Mouse (Mus musculus): ENCODE measurements around the gene Mob3b. TPM values are rescaled to one million over a fixed set of nuclear protein-coding genes. Genes with fewer than 3 reads are reported as not detected.

Gene Mob3b
- polyA plus RNA-seq, 1 experiment from 2014 or later: 20.7 TPM

GRCm38 (mm10) chr4:35124027-35124426, 33.3 kb downstream of the Mob3b start:
- no peak for ATAC-seq (ENCODE audit: low FRiP score)
- H3K36me3 ChIP-seq (replicated peaks): no peaks in the 10 kb centered on the region
- H3K4me1 ChIP-seq: peaks cover 73% of the 10 kb centered on the region
- H3K27me3 ChIP-seq: no peaks in the 10 kb centered on the region
- 71% methylated on average over 11 of the region's 11 CpGs for WGBS
- H3K9ac ChIP-seq: no peak overlapping the region
- no peaks in the 10 kb centered on the region for H3K9me3 ChIP-seq
- H3K4me3 ChIP-seq (replicated peaks): no peak overlapping the region
- peak overlapping the region; percentile 21; the same call in 1 of the 2 replicates for H3K4me2 ChIP-seq
- peak overlapping the region; percentile 74 for H3K27ac ChIP-seq

- 64% methylated on average over 5 of the region's 5 CpGs for WGBS
- peaks cover 73% of the 10 kb centered on the region for H3K4me1 ChIP-seq
Measured at GRCm38 (mm10) chr4:35123087-35123486, 34.2 kb downstream of the Mob3b start.

GRCm38 (mm10) chr4:35121060-35121459, 36.2 kb downstream of the Mob3b start:
- peaks cover 61% of the 10 kb centered on the region for H3K4me1 ChIP-seq
- 0 out of 2 replicates have a peak overlapping the region, but pooled peaks have one; percentile 14 for H3K27ac ChIP-seq
- no peak overlapping the region for H3K9ac ChIP-seq
- peak overlapping the region; percentile 33 for H3K4me2 ChIP-seq
- H3K9me3 ChIP-seq: no peaks in the 10 kb centered on the region
- no peaks in the 10 kb centered on the region for H3K36me3 ChIP-seq (replicated peaks)
- 21% methylated on average over 12 of the region's 12 CpGs for WGBS
- 0 out of 2 replicates have a peak, but pooled peaks have one; percentile 15 for ATAC-seq (ENCODE audit: low FRiP score)
- H3K4me3 ChIP-seq (replicated peaks): no peak overlapping the region
- no peaks in the 10 kb centered on the region for H3K27me3 ChIP-seq

More at GRCm38 (mm10) chr4:35123087-35123486, 34.2 kb downstream of the Mob3b start:
- Histone ChIP-seq H3K36me3 (replicated peaks) (no peaks in the 10 kb centered on the region), H3K27ac (no peak overlapping the region), H3K4me2 (peak overlapping the region; percentile 8; the same call in 1 of the 2 replicates), H3K9ac (no peak overlapping the region), H3K27me3 (no peaks in the 10 kb centered on the region), H3K9me3 (no peaks in the 10 kb centered on the region), H3K4me3 (replicated peaks) (no peak overlapping the region)
- ATAC-seq (ENCODE audit: low FRiP score): no peak

GRCm38 (mm10) chr4:35120575-35120974, 36.7 kb downstream of the Mob3b start:
- no peak overlapping the region for H3K9ac ChIP-seq
- H3K4me2 ChIP-seq: no peak overlapping the region
- H3K4me1 ChIP-seq: peaks cover 61% of the 10 kb centered on the region
- no peak overlapping the region for H3K27ac ChIP-seq
- H3K27me3 ChIP-seq: no peaks in the 10 kb centered on the region
- no peak for ATAC-seq (ENCODE audit: low FRiP score)
- no peaks in the 10 kb centered on the region for H3K36me3 ChIP-seq (replicated peaks)
- 75% methylated on average over 8 of the region's 8 CpGs for WGBS
- no peaks in the 10 kb centered on the region for H3K9me3 ChIP-seq
- no peak overlapping the region for H3K4me3 ChIP-seq (replicated peaks)

GRCm38 (mm10) chr4:35120159-35120558, 37.1 kb downstream of the Mob3b start:
- WGBS: 89% methylated on average over 3 of the region's 4 CpGs
- H3K9me3 ChIP-seq: no peaks in the 10 kb centered on the region
- H3K4me1 ChIP-seq: peaks cover 60% of the 10 kb centered on the region

GRCm38 (mm10) chr4:35118851-35119250, 38.4 kb downstream of the Mob3b start:
- no peaks in the 10 kb centered on the region for H3K9me3 ChIP-seq
- no peaks in the 10 kb centered on the region for H3K27me3 ChIP-seq
- no peak overlapping the region for H3K9ac ChIP-seq
- WGBS: 88% methylated on average over 2 of the region's 2 CpGs
- no peak for ATAC-seq (ENCODE audit: low FRiP score)
- no peak overlapping the region for H3K4me3 ChIP-seq (replicated peaks)
- H3K4me2 ChIP-seq: no peak overlapping the region
- H3K27ac ChIP-seq: no peak overlapping the region
- H3K4me1 ChIP-seq: peaks cover 58% of the 10 kb centered on the region
- H3K36me3 ChIP-seq (replicated peaks): no peaks in the 10 kb centered on the region

More at GRCm38 (mm10) chr4:35120159-35120558, 37.1 kb downstream of the Mob3b start:
- H3K36me3 ChIP-seq (replicated peaks): no peaks in the 10 kb centered on the region
- H3K4me2 ChIP-seq: no peak overlapping the region
- no peaks in the 10 kb centered on the region for H3K27me3 ChIP-seq
- no peak for ATAC-seq (ENCODE audit: low FRiP score)
- no peak overlapping the region for H3K4me3 ChIP-seq (replicated peaks)
- no peak overlapping the region for H3K9ac ChIP-seq
- no peak overlapping the region for H3K27ac ChIP-seq

GRCm38 (mm10) chr4:35117144-35117543, 40.1 kb downstream of the Mob3b start:
- no peak for ATAC-seq (ENCODE audit: low FRiP score)
- H3K4me2 ChIP-seq: no peak overlapping the region
- WGBS: 94% methylated on average over 3 of the region's 3 CpGs
- H3K27me3 ChIP-seq: no peaks in the 10 kb centered on the region
- H3K36me3 ChIP-seq (replicated peaks): no peaks in the 10 kb centered on the region
- no peak overlapping the region for H3K4me3 ChIP-seq (replicated peaks)
- H3K27ac ChIP-seq: no peak overlapping the region
- no peak overlapping the region for H3K9ac ChIP-seq
- H3K9me3 ChIP-seq: no peaks in the 10 kb centered on the region
- H3K4me1 ChIP-seq: peaks cover 41% of the 10 kb centered on the region

GRCm38 (mm10) chr4:35115933-35116332, 41.4 kb downstream of the Mob3b start:
- WGBS: 19% methylated on average over 6 of the region's 6 CpGs
- ATAC-seq (ENCODE audit: low FRiP score): peak; percentile 45; the same call in 1 of the 2 replicates
- no peak overlapping the region for H3K4me3 ChIP-seq (replicated peaks)

GRCm38 (mm10) chr4:35114950-35115349, 42.3 kb downstream of the Mob3b start:
- Histone ChIP-seq H3K27ac (no peak overlapping the region), H3K4me3 (replicated peaks) (no peak overlapping the region), H3K27me3 (no peaks in the 10 kb centered on the region), H3K9ac (no peak overlapping the region), H3K9me3 (no peaks in the 10 kb centered on the region), H3K4me2 (no peak overlapping the region), H3K36me3 (replicated peaks) (no peaks in the 10 kb centered on the region), H3K4me1 (peaks cover 22% of the 10 kb centered on the region)
- no peak for ATAC-seq (ENCODE audit: low FRiP score)
- 77% methylated on average over 2 of the region's 2 CpGs for WGBS

More at GRCm38 (mm10) chr4:35115933-35116332, 41.4 kb downstream of the Mob3b start:
- no peak overlapping the region for H3K27ac ChIP-seq
- H3K36me3 ChIP-seq (replicated peaks): no peaks in the 10 kb centered on the region
- peaks cover 29% of the 10 kb centered on the region for H3K4me1 ChIP-seq
- H3K9me3 ChIP-seq: no peaks in the 10 kb centered on the region
- no peaks in the 10 kb centered on the region for H3K27me3 ChIP-seq
- no peak overlapping the region for H3K4me2 ChIP-seq
- no peak overlapping the region for H3K9ac ChIP-seq

- Histone ChIP-seq H3K9me3 (no peaks in the 10 kb centered on the region), H3K4me1 (peaks cover 22% of the 10 kb centered on the region), H3K9ac (no peak overlapping the region), H3K27ac (no peak overlapping the region), H3K27me3 (no peaks in the 10 kb centered on the region), H3K36me3 (replicated peaks) (no peaks in the 10 kb centered on the region), H3K4me3 (replicated peaks) (no peak overlapping the region), H3K4me2 (no peak overlapping the region)
- no peak for ATAC-seq (ENCODE audit: low FRiP score)
- WGBS: 84% methylated on average over 13 of the region's 13 CpGs
Measured at GRCm38 (mm10) chr4:35113516-35114248, 43.6 kb downstream of the Mob3b start.

GRCm38 (mm10) chr4:35112452-35112851, 44.8 kb downstream of the Mob3b start:
- H3K4me1 ChIP-seq: peaks cover 22% of the 10 kb centered on the region
- 89% methylated on average over 4 of the region's 4 CpGs for WGBS
- H3K9me3 ChIP-seq: no peaks in the 10 kb centered on the region
- no peaks in the 10 kb centered on the region for H3K27me3 ChIP-seq
- no peaks in the 10 kb centered on the region for H3K36me3 ChIP-seq (replicated peaks)
- H3K27ac ChIP-seq: no peak overlapping the region
- no peak for ATAC-seq (ENCODE audit: low FRiP score)
- H3K4me2 ChIP-seq: no peak overlapping the region
- no peak overlapping the region for H3K9ac ChIP-seq
- H3K4me3 ChIP-seq (replicated peaks): no peak overlapping the region

GRCm38 (mm10) chr4:35105115-35105773, 52.0 kb downstream of the Mob3b start:
- WGBS: 78% methylated on average over 14 of the region's 14 CpGs
- ATAC-seq (ENCODE audit: low FRiP score): no peak

More at GRCm38 (mm10) chr4:35105115-35105773, 52.0 kb downstream of the Mob3b start:
- no peak overlapping the region for H3K4me3 ChIP-seq (replicated peaks)
- H3K9me3 ChIP-seq: no peaks in the 10 kb centered on the region
- H3K4me2 ChIP-seq: no peak overlapping the region
- no peak overlapping the region for H3K9ac ChIP-seq
- peaks cover 4% of the 10 kb centered on the region for H3K4me1 ChIP-seq
- no peaks in the 10 kb centered on the region for H3K27me3 ChIP-seq
- no peak overlapping the region for H3K27ac ChIP-seq
- H3K36me3 ChIP-seq (replicated peaks): no peaks in the 10 kb centered on the region
